Mouse (Mus musculus) right cerebral cortex, postnatal 4 days (tissue): ENCODE results near the gene Npat.
A peak's percentile ranks its signal among the peaks of the same experiment; 100 is the strongest.

Experiments used
- DNase-seq: peaks from one replicate; pipeline ENCODE4 v3.0.0-alpha.2; 2022

The Npat gene

GRCm38 (mm10) chr9:53609968-53610781 is 73.3 kb downstream of the Npat start, which contains the start of gene Acat1:
TSS of gene Acat1 (minus strand) at chr9:53610382.
- peak; percentile 97 for DNase-seq

GRCm38 (mm10) chr9:53614286-53614685 is 77.4 kb downstream of the Npat start:
- DNase-seq = no peak

GRCm38 (mm10) chr9:53615246-53615645 is 78.4 kb downstream of the Npat start:
- DNase-seq = no peak
